Mouse (Mus musculus) liver, embryonic 12.5 days (tissue): ENCODE data around the gene Phf8. TPM values are rescaled to one million over a fixed set of nuclear protein-coding genes. Genes with fewer than 3 reads are reported as not detected.
"Not testable (repeated sequence)": the region's sequence is repeated elsewhere in the genome, so short reads cannot be mapped to it uniquely, and the experiment has no call there.

Source experiments
- ATAC-seq: fragments of 200-750 bp; cut with Nextera tagmentation; 2 replicates; pipeline ENCODE4 v1.8.0; 2017; ENCODE audit warnings: moderate number of reproducible peaks, mild to moderate bottlenecking, moderate library complexity
- H3K27ac ChIP-seq: fragments of 300-500 bp; sonication (generic); 2 replicates; pipeline ENCODE4 v1.5.1; 2016; ENCODE audit warnings: mild to moderate bottlenecking
- H3K27me3 ChIP-seq: fragments of 300-500 bp; sonication (generic); replicated peaks from 2 replicates; pipeline ENCODE4 v1.6.1; 2016; ENCODE audit warnings: mild to moderate bottlenecking, moderate library complexity
- H3K36me3 ChIP-seq: fragments of 300-500 bp; sonication (generic); 2 replicates; pipeline ENCODE4 v1.6.1; 2016; ENCODE audit warnings: mild to moderate bottlenecking, moderate library complexity
- H3K4me1 ChIP-seq: fragments of 300-500 bp; sonication (generic); 2 replicates; pipeline ENCODE4 v1.6.1; 2016
- H3K4me2 ChIP-seq: fragments of 300-500 bp; sonication (generic); 2 replicates; pipeline ENCODE4 v1.6.1; 2016; ENCODE audit warnings: mild to moderate bottlenecking, moderate library complexity
- H3K4me3 ChIP-seq: fragments of 300-500 bp; sonication (generic); 2 replicates; pipeline ENCODE4 v1.5.1; 2016; ENCODE audit warnings: mild to moderate bottlenecking, moderate library complexity
- H3K9ac ChIP-seq: fragments of 300-500 bp; sonication (generic); 2 replicates; pipeline ENCODE4 v1.6.1; 2016; ENCODE audit warnings: mild to moderate bottlenecking, moderate library complexity
- H3K9me3 ChIP-seq: fragments of 300-500 bp; sonication (generic); replicated peaks from 2 replicates; pipeline ENCODE4 v1.6.1; 2016; ENCODE audit warnings: mild to moderate bottlenecking, moderate library complexity
- WGBS: fragments of 180-500 bp; shearing (Covaris S2); methylation state at CpG from one replicate; pipeline ENCODE4 v1.1.7; 2016; ENCODE audit not compliant: insufficient replicate concordance; 5-methylcytosine and 5-hydroxymethylcytosine counted together
- polyA plus RNA-seq: library from polyadenylated mRNA; unstranded; fragments of >200 nt; fragmentation: Nextera tagmentation; extraction: Ambion mirVana; gene quantifications from 2 replicates; pipeline ENCODE4 v1.2.1, GENCODE M21; 2016

Gene Phf8
- polyA plus RNA-seq: 8.3 and 9.1 TPM in 2 replicates

- 10% methylated on average over 68 of the region's 68 CpGs for WGBS
- ATAC-seq: peak; percentile 93
- no peaks in the 10 kb centered on the region for H3K9me3 ChIP-seq
Measured at GRCm38 (mm10) chrX:151520458-151521322, at the start of gene Phf8. Gene Phf8 (plus strand): TSS chrX:151520672.

DNA sequence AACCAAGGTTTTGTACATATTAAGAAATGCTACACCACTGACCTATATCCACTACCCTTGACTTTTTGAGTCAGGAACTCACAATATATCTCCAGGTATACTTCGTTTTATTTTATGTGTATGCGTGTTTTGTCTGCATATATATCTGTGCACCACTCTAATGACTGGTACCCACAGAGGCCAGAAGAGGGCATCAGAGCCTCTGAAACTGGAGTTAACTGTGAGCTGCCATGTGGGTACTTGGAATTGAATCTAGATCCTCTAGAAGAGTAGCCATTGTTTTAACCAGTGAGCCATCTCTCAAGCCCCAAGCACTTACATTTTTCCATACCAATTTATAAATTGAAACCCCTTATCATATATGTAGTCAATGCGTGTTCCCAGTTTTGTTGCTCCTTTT, 32.3 kb upstream of the Phf8 start:
- H3K27me3 ChIP-seq: no peaks in the 10 kb centered on the region

More at GRCm38 (mm10) chrX:151520458-151521322, at the start of gene Phf8:
- Histone ChIP-seq H3K9ac (peak within 1 kb of the TSS; percentile 80), H3K27ac (peak within 1 kb of the TSS; percentile 96), H3K4me1 (peaks cover 30% of the 10 kb centered on the region), H3K4me3 (peak within 1 kb of the TSS; percentile 68), H3K27me3 (no peaks in the 10 kb centered on the region; the same call in 1 of the 2 replicates), H3K4me2 (peak within 1 kb of the TSS; percentile 85), H3K36me3 (no peaks in the 10 kb centered on the region)

GRCm38 (mm10) chrX:151493269-151493668, 27.2 kb upstream of the Phf8 start:
- not testable (repeated sequence) for H3K9me3 ChIP-seq, ATAC-seq, H3K27ac ChIP-seq, H3K4me2 ChIP-seq, H3K4me1 ChIP-seq, H3K4me3 ChIP-seq, H3K36me3 ChIP-seq, H3K9ac ChIP-seq, H3K27me3 ChIP-seq
- WGBS: 85% methylated on average over 4 of the region's 4 CpGs

More for the DNA sequence above, 32.3 kb upstream of the Phf8 start:
- ATAC-seq: no peak
- Histone ChIP-seq H3K9ac (no peak overlapping the region), H3K9me3 (no peaks in the 10 kb centered on the region), H3K36me3 (no peaks in the 10 kb centered on the region), H3K4me1 (no peaks in the 10 kb centered on the region), H3K27ac (no peak overlapping the region), H3K4me2 (no peak overlapping the region), H3K4me3 (no peak overlapping the region)
- WGBS: 70% methylated on average over 3 of the region's 3 CpGs

- 50% methylated on average over 1 of the region's 1 CpGs for WGBS
- ATAC-seq: no peak
- H3K9ac ChIP-seq: no peak overlapping the region
Measured at GRCm38 (mm10) chrX:151496596-151496995, 23.9 kb upstream of the Phf8 start.

DNA sequence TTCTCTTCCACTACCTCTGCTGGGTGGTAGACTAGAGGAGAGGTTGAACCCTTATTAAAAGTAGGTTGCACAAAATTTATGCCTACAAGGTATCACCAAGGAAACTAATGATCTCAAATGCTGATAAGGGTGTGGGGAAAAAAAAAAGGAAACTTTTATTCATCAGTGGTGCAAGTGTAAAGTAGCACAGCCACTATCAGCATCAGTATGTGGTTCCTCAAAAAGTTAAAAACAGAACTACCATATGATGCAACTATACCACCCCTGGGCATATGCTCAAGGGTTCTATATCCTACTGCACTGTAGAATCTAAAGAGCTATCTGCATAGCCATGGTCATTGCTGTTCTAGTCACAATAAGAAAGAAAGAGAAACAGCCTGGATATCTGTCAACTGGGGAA, 11.9 kb upstream of the Phf8 start:
- H3K27ac ChIP-seq: no peak overlapping the region
- ATAC-seq: no peak

More at GRCm38 (mm10) chrX:151496596-151496995, 23.9 kb upstream of the Phf8 start:
- Histone ChIP-seq H3K9me3 (no peaks in the 10 kb centered on the region), H3K36me3 (no peaks in the 10 kb centered on the region), H3K27me3 (no peaks in the 10 kb centered on the region), H3K4me3 (no peak overlapping the region), H3K27ac (no peak overlapping the region), H3K4me1 (no peaks in the 10 kb centered on the region), H3K4me2 (no peak overlapping the region)

GRCm38 (mm10) chrX:151509906-151510305, 10.6 kb upstream of the Phf8 start:
- no peaks in the 10 kb centered on the region for H3K9me3 ChIP-seq
- no peak for ATAC-seq
- no peak overlapping the region for H3K27ac ChIP-seq
- H3K4me3 ChIP-seq: no peak overlapping the region
- H3K27me3 ChIP-seq: no peaks in the 10 kb centered on the region
- WGBS: 86% methylated on average over 1 of the region's 1 CpGs
- no peaks in the 10 kb centered on the region for H3K4me1 ChIP-seq
- no peak overlapping the region for H3K4me2 ChIP-seq
- no peaks in the 10 kb centered on the region for H3K36me3 ChIP-seq
- no peak overlapping the region for H3K9ac ChIP-seq

More for the DNA sequence above, 11.9 kb upstream of the Phf8 start:
- no peak overlapping the region for H3K9ac ChIP-seq
- no peaks in the 10 kb centered on the region for H3K9me3 ChIP-seq
- H3K4me2 ChIP-seq: no peak overlapping the region
- H3K36me3 ChIP-seq: no peaks in the 10 kb centered on the region
- H3K27me3 ChIP-seq: no peaks in the 10 kb centered on the region
- no peaks in the 10 kb centered on the region for H3K4me1 ChIP-seq
- no peak overlapping the region for H3K4me3 ChIP-seq

DNA sequence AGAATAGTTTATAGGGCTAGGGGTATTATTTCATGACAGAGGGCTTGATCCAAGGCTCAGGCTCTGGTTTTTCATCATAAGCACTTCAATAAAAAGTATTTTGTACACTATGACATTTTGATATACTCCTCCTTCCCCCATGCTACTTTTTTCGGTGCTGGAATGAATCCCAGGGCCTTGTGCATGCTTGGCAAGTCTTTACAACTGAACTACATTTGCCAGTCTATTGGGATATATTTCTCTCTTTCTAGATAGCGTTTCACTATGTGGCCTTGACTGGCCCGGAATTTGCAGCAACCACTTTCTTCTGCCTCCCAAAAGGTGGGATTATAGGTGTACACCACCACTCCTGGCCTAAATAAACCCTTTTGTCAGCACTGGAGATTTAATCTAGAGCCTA, 7.4 kb upstream of the Phf8 start:
- 72% methylated on average over 3 of the region's 3 CpGs for WGBS
- H3K4me2 ChIP-seq: no peak overlapping the region
- H3K4me3 ChIP-seq: no peak overlapping the region
- peaks cover 1% of the 10 kb centered on the region for H3K4me1 ChIP-seq
- no peaks in the 10 kb centered on the region for H3K9me3 ChIP-seq
- H3K27ac ChIP-seq: no peak overlapping the region
- no peaks in the 10 kb centered on the region for H3K27me3 ChIP-seq
- no peak overlapping the region for H3K9ac ChIP-seq
- no peaks in the 10 kb centered on the region for H3K36me3 ChIP-seq
- ATAC-seq: no peak

- Histone ChIP-seq H3K4me3 (no peak overlapping the region), H3K27ac (no peak overlapping the region), H3K9me3 (no peaks in the 10 kb centered on the region), H3K4me2 (no peak overlapping the region), H3K9ac (no peak overlapping the region), H3K27me3 (no peaks in the 10 kb centered on the region), H3K36me3 (no peaks in the 10 kb centered on the region), H3K4me1 (peaks cover 7% of the 10 kb centered on the region)
- 79% methylated on average over 2 of the region's 2 CpGs for WGBS
- ATAC-seq: no peak
Measured at GRCm38 (mm10) chrX:151513694-151514093, 6.8 kb upstream of the Phf8 start.

DNA sequence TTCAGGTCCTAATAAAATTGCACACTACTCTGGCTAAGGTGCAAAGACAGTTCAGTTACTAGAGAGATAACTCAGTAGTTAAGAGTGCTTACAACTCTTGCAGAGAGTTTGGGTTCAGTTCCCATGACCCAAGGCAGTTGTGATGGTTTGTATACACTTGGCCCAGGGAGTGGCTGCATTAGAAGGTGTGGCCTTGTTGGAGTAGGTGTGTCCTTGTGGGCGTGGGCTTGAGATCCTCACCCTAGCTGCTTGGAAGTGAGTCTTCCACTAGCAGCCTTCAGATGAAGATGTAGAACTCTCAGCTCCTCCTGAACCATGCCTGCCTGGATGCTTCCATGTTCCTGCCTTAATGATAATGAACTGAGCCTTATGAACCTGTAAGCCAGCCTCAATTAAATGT, 2.3 kb upstream of the Phf8 start:
- Histone ChIP-seq H3K9me3 (no peaks in the 10 kb centered on the region), H3K4me2 (peak overlapping the region; percentile 23; the same call in 1 of the 2 replicates), H3K4me1 (peaks cover 27% of the 10 kb centered on the region), H3K4me3 (no peak overlapping the region), H3K36me3 (no peaks in the 10 kb centered on the region), H3K9ac (no peak overlapping the region), H3K27me3 (no peaks in the 10 kb centered on the region; the same call in 1 of the 2 replicates), H3K27ac (peak overlapping the region; percentile 12; the same call in 1 of the 2 replicates)
- ATAC-seq: peak; percentile 41
- WGBS: 26% methylated on average over 1 of the region's 1 CpGs

- Histone ChIP-seq H3K4me1 (peaks cover 30% of the 10 kb centered on the region), H3K27me3 (no peaks in the 10 kb centered on the region; the same call in 1 of the 2 replicates), H3K27ac (peak overlapping the region; percentile 96), H3K9me3 (no peaks in the 10 kb centered on the region), H3K36me3 (no peaks in the 10 kb centered on the region), H3K9ac (peak overlapping the region; percentile 68), H3K4me2 (peak overlapping the region; percentile 60), H3K4me3 (peak overlapping the region; percentile 68)
- peak; percentile 67; the same call in 1 of the 2 replicates for ATAC-seq
- 20% methylated on average over 17 of the region's 17 CpGs for WGBS
Measured at GRCm38 (mm10) chrX:151520127-151520457, 380 bp upstream of the Phf8 start.

GRCm38 (mm10) chrX:151521786-151522522, 1.5 kb downstream of the Phf8 start:
- peak overlapping the region; percentile 68 for H3K4me3 ChIP-seq
- no peaks in the 10 kb centered on the region for H3K9me3 ChIP-seq
- ATAC-seq: no peak
- H3K27ac ChIP-seq: peak overlapping the region; percentile 96; the same call in 1 of the 2 replicates
- H3K36me3 ChIP-seq: no peaks in the 10 kb centered on the region
- peak overlapping the region; percentile 85 for H3K4me2 ChIP-seq
- H3K9ac ChIP-seq: peak overlapping the region; percentile 80
- H3K27me3 ChIP-seq: no peaks in the 10 kb centered on the region; the same call in 1 of the 2 replicates
- WGBS: 22% methylated on average over 25 of the region's 25 CpGs
- peaks cover 30% of the 10 kb centered on the region for H3K4me1 ChIP-seq

DNA sequence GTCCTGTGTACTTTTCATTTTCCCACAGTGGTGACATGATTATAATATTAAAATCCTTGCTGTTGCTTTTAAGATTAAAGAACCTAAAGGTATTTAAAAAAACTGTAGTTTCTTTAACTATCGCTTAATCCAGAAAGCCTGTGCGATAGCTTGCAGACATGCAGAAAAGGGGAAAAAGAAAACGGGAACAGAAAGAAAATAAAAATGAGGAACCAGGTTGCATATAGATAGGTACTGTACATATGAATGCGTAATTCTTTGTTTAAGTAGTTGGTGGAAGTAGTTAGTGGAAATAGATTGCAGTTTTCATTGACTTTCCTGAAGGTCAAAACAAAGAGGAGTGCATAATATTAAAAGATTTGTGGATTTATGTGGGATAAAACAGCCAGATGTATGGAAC, 32.9 kb downstream of the Phf8 start:
- ATAC-seq: no peak
- no peak overlapping the region for H3K4me2 ChIP-seq
- no peaks in the 10 kb centered on the region for H3K4me1 ChIP-seq
- H3K4me3 ChIP-seq: no peak overlapping the region
- H3K9ac ChIP-seq: no peak overlapping the region
- H3K36me3 ChIP-seq: peaks cover 14% of the 10 kb centered on the region
- H3K9me3 ChIP-seq: no peaks in the 10 kb centered on the region
- H3K27ac ChIP-seq: no peak overlapping the region
- no peaks in the 10 kb centered on the region for H3K27me3 ChIP-seq
- WGBS: 83% methylated on average over 4 of the region's 4 CpGs
